Mouse (Mus musculus) layer of hippocampus, postnatal 36 days (tissue): Measurements from ENCODE around the gene Csnk1e. TPM values are rescaled to one million over a fixed set of nuclear protein-coding genes. Genes with fewer than 3 reads are reported as not detected.
A peak's percentile ranks its signal among the peaks of the same experiment; 100 is the strongest.

ENCODE experiments used
- DNase-seq, 2 experiments: peaks; one replicate each; pipeline ENCODE4 v3.0.0; 2022
- total RNA-seq, 2 experiments: library from RNA; stranded (reverse); gene quantifications; 2 replicates each; pipeline ENCODE4 v1.2.3; 2021

Gene Csnk1e
- total RNA-seq, 2 experiments from 2014 or later = 111 to 120 TPM

GRCm38 (mm10) chr15:79442961-79443518, 12.3 kb downstream of the Csnk1e start:
- no peak for DNase-seq

GRCm38 (mm10) chr15:79442257-79442611, 13.1 kb downstream of the Csnk1e start:
- no peak for DNase-seq

GRCm38 (mm10) chr15:79441331-79442256, 13.8 kb downstream of the Csnk1e start:
- peak; percentile 78 to 82 for DNase-seq

GRCm38 (mm10) chr15:79440651-79441330, 14.6 kb downstream of the Csnk1e start:
- DNase-seq = no peak

- peak; percentile 50 to 62 for DNase-seq
Observed at GRCm38 (mm10) chr15:79440223-79440622, 15.1 kb downstream of the Csnk1e start.

GRCm38 (mm10) chr15:79439386-79439785, 16.0 kb downstream of the Csnk1e start:
- DNase-seq = no peak

- DNase-seq = no peak
Observed at GRCm38 (mm10) chr15:79438816-79439215, 16.6 kb downstream of the Csnk1e start.

- no peak for DNase-seq
Observed at GRCm38 (mm10) chr15:79438209-79438810, 17.1 kb downstream of the Csnk1e start.

GRCm38 (mm10) chr15:79437541-79438208, 17.7 kb downstream of the Csnk1e start:
- DNase-seq = no peak

GRCm38 (mm10) chr15:79436481-79436921, 18.9 kb downstream of the Csnk1e start:
- no peak for DNase-seq

- DNase-seq = no peak
Observed at GRCm38 (mm10) chr15:79435191-79435671, 20.1 kb downstream of the Csnk1e start.

GRCm38 (mm10) chr15:79432892-79433291, 22.5 kb downstream of the Csnk1e start:
- DNase-seq = peak in 1 of 2 experiments; percentile 44

GRCm38 (mm10) chr15:79432328-79432727, 23.0 kb downstream of the Csnk1e start:
- no peak for DNase-seq

- DNase-seq = no peak
Observed at GRCm38 (mm10) chr15:79431925-79432324, 23.4 kb downstream of the Csnk1e start.

GRCm38 (mm10) chr15:79430461-79431000, 24.8 kb downstream of the Csnk1e start:
- DNase-seq = no peak

GRCm38 (mm10) chr15:79429994-79430393, 25.4 kb downstream of the Csnk1e start:
- no peak for DNase-seq

GRCm38 (mm10) chr15:79429527-79429926, 25.8 kb downstream of the Csnk1e start:
- no peak for DNase-seq

GRCm38 (mm10) chr15:79428616-79429015, 26.8 kb downstream of the Csnk1e start:
- no peak for DNase-seq

GRCm38 (mm10) chr15:79427516-79427915, 27.9 kb downstream of the Csnk1e start:
- DNase-seq = no peak

GRCm38 (mm10) chr15:79425516-79425915, 29.9 kb downstream of the Csnk1e start:
- no peak for DNase-seq

GRCm38 (mm10) chr15:79424602-79425001, 30.8 kb downstream of the Csnk1e start:
- no peak for DNase-seq
